Mouse (Mus musculus) 3T3-L1 (cell line): Measurements from ENCODE around the gene Ephx1.
"Not testable (repeated sequence)": the region's sequence is repeated elsewhere in the genome, so short reads cannot be mapped to it uniquely, and the experiment has no call there.

ENCODE experiments used
- DNase-seq: peaks from one replicate; pipeline ENCODE4 v3.0.0-alpha.2; 2015; ENCODE audit warnings: low read depth, low spot score

The Ephx1 gene

GRCm38 (mm10) chr1:180937631-180938030, 83.1 kb downstream of the Ephx1 start:
- not testable (repeated sequence) for DNase-seq

- not testable (repeated sequence) for DNase-seq
Measured at GRCm38 (mm10) chr1:180936610-180937398, 83.9 kb downstream of the Ephx1 start.

DNA sequence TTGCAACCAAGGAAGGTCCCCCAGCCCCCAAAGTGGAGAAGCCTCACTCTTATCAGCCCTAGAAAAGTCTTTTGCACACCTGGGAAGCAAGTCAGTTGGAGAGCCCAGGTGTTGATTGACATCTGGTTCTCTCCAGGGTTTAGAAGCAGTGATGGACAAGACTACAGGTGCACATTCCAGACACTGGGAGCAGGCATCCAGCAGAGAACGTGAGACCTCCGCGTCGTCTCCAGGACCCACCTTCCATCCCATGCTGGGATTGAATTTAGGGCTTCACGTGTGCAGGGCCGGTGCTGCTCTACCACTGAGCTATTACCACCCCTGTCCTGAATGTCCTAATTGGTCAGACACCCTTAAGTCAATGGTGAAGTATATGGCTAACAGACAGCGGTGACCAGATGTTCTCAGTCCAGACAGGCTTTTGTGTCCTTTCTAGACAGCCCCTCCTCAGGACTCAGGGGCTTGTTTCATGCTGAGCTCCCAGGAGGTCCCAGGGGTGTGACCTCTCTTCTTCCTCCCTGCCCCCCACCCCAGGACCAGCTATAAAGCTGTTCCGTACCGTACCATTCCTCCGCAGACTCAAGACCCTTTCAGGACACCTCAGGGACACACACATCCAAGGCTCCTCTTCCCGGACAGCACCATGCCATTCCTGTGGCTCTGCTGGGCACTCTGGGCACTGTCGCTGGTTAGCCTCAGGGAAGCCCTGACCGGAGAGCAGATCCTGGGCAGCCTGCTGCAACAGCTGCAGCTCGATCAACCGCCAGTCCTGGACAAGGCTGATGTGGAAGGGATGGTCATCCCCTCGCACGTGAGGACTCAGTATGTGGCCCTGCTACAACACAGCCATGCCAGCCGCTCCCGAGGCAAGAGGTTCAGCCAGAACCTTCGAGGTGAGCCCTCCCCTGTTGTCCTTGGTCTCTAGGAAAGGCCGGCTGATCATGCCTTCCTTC, 86.0 kb downstream of the Ephx1 start, which contains the start of gene Lefty1:
Gene Lefty1, plus strand, starts transcription at position 556 of the 953 bp plus-strand sequence.
- DNase-seq, result no peak

DNA sequence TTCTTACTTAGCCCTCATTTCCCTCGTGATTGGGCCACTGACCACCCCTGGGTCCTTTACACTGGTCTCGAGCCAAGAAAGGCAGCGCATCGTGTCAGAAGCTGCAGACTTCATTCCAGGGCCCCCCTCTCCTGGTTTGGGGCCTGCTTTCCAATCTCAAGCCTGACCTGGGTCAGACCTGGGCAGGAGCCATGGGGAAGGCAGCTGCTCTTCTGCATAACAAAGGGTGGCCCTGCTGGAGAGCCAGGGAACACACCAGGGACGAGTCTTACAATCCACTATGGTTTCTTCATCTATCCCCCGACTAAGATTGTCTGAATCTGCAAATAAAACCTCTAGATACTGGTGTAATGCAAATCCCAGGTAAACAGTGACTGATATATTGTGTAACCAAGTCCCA, 87.0 kb downstream of the Ephx1 start:
- no peak for DNase-seq

DNA sequence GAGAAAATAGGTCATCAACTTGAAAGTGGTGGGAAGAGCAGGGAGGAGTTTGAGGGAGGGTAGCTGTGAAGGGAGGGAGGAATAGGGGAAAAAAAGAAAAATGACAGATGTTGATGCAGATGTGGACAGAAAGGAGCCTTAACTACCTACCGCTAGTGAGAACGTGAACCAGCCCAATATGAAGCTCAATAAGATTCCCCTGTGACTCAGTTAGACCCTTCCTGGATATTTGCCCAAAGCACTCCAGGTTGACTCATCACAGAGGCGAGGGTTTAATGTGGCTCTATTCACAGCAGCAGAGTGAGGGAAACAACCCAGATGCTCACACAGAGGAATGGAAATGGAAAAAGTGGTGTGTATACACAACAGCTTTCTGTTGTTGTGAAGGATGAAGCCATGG, 89.6 kb downstream of the Ephx1 start:
- peak; percentile 82 for DNase-seq

GRCm38 (mm10) chr1:180929599-180929998, 91.1 kb downstream of the Ephx1 start:
- DNase-seq, result no peak

DNA sequence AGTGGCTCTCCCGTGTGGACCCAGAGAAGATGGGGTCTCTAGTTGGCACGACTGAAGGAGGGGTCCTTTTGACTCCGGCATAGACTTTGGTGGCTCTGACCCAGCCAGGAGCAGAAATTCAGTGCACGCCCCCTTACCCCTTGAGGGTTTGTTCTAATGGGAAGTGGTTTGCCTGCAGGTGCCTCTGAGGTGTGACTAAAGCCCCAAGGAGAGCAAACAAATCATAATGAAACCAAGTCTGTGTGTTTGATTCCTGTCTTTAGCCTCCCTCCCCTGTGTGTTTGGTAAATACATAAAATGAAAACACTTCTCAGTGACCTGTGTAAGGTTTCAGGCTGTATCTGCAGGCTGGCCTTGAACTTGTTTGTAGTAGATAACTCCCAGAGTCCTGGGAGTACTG, 94.4 kb downstream of the Ephx1 start:
- DNase-seq, result no peak
